Mouse (Mus musculus) liver, embryonic 14.5 days (tissue): Measurements from ENCODE around the gene Mcoln3. TPM values are rescaled to one million over a fixed set of nuclear protein-coding genes. Genes with fewer than 3 reads are reported as not detected.

Experiments used
- ATAC-seq: fragments of 200-750 bp; cut with Nextera tagmentation; 2 replicates; pipeline ENCODE4 v1.8.0; 2017; ENCODE audit warnings: moderate number of reproducible peaks, mild to moderate bottlenecking, moderate library complexity; ENCODE audit not compliant: insufficient read depth
- DNase-seq, 3 experiments: peaks; one replicate each; pipeline ENCODE4 v3.0.0-alpha.2; 2012 to 2013; ENCODE audit warnings: low read depth in 3 of 3, low spot score in 3 of 3
- H3K27ac ChIP-seq: fragments of 300-500 bp; sonication (generic); 2 replicates; pipeline ENCODE4 v1.5.1; 2014; ENCODE audit warnings: moderate library complexity, mild to moderate bottlenecking, control low read depth, inconsistent platforms
- H3K27me3 ChIP-seq: fragments of 300-500 bp; sonication (generic); 2 replicates; pipeline ENCODE4 v1.6.1; 2014; ENCODE audit warnings: mild to moderate bottlenecking, low read length, moderate library complexity; ENCODE audit not compliant: control insufficient read depth, insufficient read depth
- H3K36me3 ChIP-seq: fragments of 300-500 bp; sonication (generic); replicated peaks from 2 replicates; pipeline ENCODE4 v1.6.1; 2014; ENCODE audit warnings: low read depth; ENCODE audit not compliant: control insufficient read depth, insufficient read depth
- H3K4me1 ChIP-seq, 2 experiments: fragments of 200-500 bp in 1 of 2; fragments of 300-500 bp in 1 of 2; sonication (generic) in 1 of 2; replicated peaks; 2 replicates each; pipeline ENCODE4 v1.6.1; 2012 to 2014; ENCODE audit warnings: antibody characterized with exemption in 1 of 2, inconsistent platforms in 1 of 2, low read length in 1 of 2; ENCODE audit not compliant: control insufficient read depth in 2 of 2, insufficient read depth in 2 of 2
- H3K4me2 ChIP-seq: fragments of 300-500 bp; sonication (generic); 2 replicates; pipeline ENCODE4 v1.6.1; 2014; ENCODE audit warnings: low read depth, mild to moderate bottlenecking, control low read depth, moderate library complexity
- H3K4me3 ChIP-seq, 2 experiments: fragments of 200-500 bp in 1 of 2; fragments of 300-500 bp in 1 of 2; sonication (generic) in 1 of 2; 2 replicates each; pipeline ENCODE4 v1.5.1; 2012 to 2014; ENCODE audit warnings: low read depth in 2 of 2, low read length in 2 of 2, mild to moderate bottlenecking in 2 of 2, control low read depth in 1 of 2, inconsistent platforms in 1 of 2, moderate library complexity in 1 of 2; ENCODE audit not compliant: insufficient read depth in 1 of 2
- H3K9ac ChIP-seq: fragments of 300-500 bp; sonication (generic); replicated peaks from 2 replicates; pipeline ENCODE4 v1.6.1; 2014; ENCODE audit warnings: mild to moderate bottlenecking, control low read depth, moderate library complexity
- H3K9me3 ChIP-seq: fragments of 300-500 bp; sonication (generic); 2 replicates; pipeline ENCODE4 v1.6.1; 2016; ENCODE audit warnings: low read length, mixed read lengths; ENCODE audit not compliant: control insufficient read depth
- CTCF ChIP-seq: IDR thresholded peaks from 2 replicates; pipeline ENCODE4 v1.5.1; 2016; ENCODE audit warnings: antibody characterized with exemption, low read depth, control low read depth
- EP300 ChIP-seq: IDR thresholded peaks from 2 replicates; pipeline ENCODE4 v1.6.1; 2016; ENCODE audit warnings: antibody characterized with exemption, low read depth
- WGBS: fragments of 180-500 bp; shearing (Covaris S2); extraction: QIAGEN DNeasy Blood & Tissue Kit; methylation state at CpG from one replicate; pipeline ENCODE4 v1.1.7; 2014; ENCODE audit not compliant: insufficient replicate concordance; 5-methylcytosine and 5-hydroxymethylcytosine counted together
- polyA plus RNA-seq, 2 experiments: library from polyadenylated mRNA; depleted of rRNA in 1 of 2; stranded (reverse) in 1 of 2; unstranded in 1 of 2; fragments of >200 nt; fragmentation: Nextera tagmentation in 1 of 2; extraction: Ambion mirVana in 1 of 2; gene quantifications; 2 replicates each; pipeline versions ENCODE4 v1.2.1 to v1.2.3; 2012 to 2014

Gene Mcoln3
- polyA plus RNA-seq, 2 experiments = 0.11 to 0.25 TPM

- no peaks in the 10 kb centered on the region for H3K36me3 ChIP-seq
- no peaks in the 10 kb centered on the region for H3K9me3 ChIP-seq
- DNase-seq (peak; percentile 28 to 50 (median 33)), ATAC-seq (peak; percentile 60; the same call in 1 of the 2 replicates)
- H3K4me2 ChIP-seq = 0 out of 2 replicates have a peak overlapping the region, but pooled peaks have one; percentile 22
- H3K4me3 ChIP-seq = no peak overlapping the region
- no peaks in the 10 kb centered on the region for H3K27me3 ChIP-seq
- H3K9ac ChIP-seq = no peak overlapping the region
- TF ChIP-seq EP300 (no peak), CTCF (peak; percentile 82)
- no peaks in the 10 kb centered on the region for H3K4me1 ChIP-seq
- H3K27ac ChIP-seq = no peak overlapping the region
- 6% methylated on average over 16 of the region's 16 CpGs for WGBS
Measured at GRCm38 (mm10) chr3:146177748-146178582, 60.7 kb downstream of the Mcoln3 start.

DNA sequence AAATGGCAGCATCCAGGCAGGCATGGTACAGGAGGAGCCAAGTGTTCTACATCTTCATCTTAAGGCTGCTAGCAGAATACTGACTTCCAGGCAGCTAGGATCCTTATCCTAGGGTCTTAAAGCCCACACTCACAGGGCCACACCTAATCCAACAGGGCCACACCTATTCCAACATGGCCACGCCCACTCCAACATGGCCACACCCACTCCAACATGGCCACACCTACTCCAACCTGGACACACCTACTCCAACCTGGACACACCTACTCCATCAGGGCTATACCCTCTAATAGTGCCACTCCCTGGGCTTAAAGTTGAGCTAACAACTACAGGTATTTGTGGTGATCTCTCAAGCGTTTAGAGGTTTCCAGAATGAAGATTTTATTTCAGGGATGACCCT is 63.1 kb downstream of the Mcoln3 start:
- Histone ChIP-seq H3K27ac (no peak overlapping the region), H3K4me1 (no peaks in the 10 kb centered on the region), H3K27me3 (no peaks in the 10 kb centered on the region), H3K9me3 (no peaks in the 10 kb centered on the region), H3K9ac (no peak overlapping the region), H3K36me3 (no peaks in the 10 kb centered on the region), H3K4me3 (no peak overlapping the region), H3K4me2 (no peak overlapping the region)
- no peak for TF ChIP-seq EP300
- no peak for TF ChIP-seq CTCF
- DNase-seq (no peak), ATAC-seq (peak; percentile 16; the same call in 1 of the 2 replicates)
- WGBS = 17% methylated on average over 2 of the region's 2 CpGs

GRCm38 (mm10) chr3:146180986-146181385 is 63.7 kb downstream of the Mcoln3 start:
- H3K27me3 ChIP-seq = no peaks in the 10 kb centered on the region
- no peak overlapping the region for H3K4me3 ChIP-seq
- H3K27ac ChIP-seq = no peak overlapping the region
- ATAC-seq (no peak), DNase-seq (peak in 1 of 3 experiments; percentile 17)
- no peak overlapping the region for H3K9ac ChIP-seq
- H3K4me2 ChIP-seq = no peak overlapping the region
- no peaks in the 10 kb centered on the region for H3K9me3 ChIP-seq
- H3K4me1 ChIP-seq = no peaks in the 10 kb centered on the region
- WGBS = 27% methylated on average over 3 of the region's 3 CpGs
- TF ChIP-seq CTCF = peak; percentile 74
- TF ChIP-seq EP300 = no peak
- H3K36me3 ChIP-seq = no peaks in the 10 kb centered on the region

- Histone ChIP-seq H3K27me3 (no peaks in the 10 kb centered on the region), H3K27ac (no peak overlapping the region), H3K9me3 (no peaks in the 10 kb centered on the region), H3K4me1 (no peaks in the 10 kb centered on the region), H3K9ac (no peak overlapping the region), H3K4me3 (no peak overlapping the region), H3K4me2 (no peak overlapping the region), H3K36me3 (no peaks in the 10 kb centered on the region)
- 28% methylated on average over 13 of the region's 13 CpGs for WGBS
- TF ChIP-seq EP300 (no peak), CTCF (peak; percentile 84)
- ATAC-seq = no peak
- DNase-seq = peak; percentile 17 to 41 (median 32)
Measured at GRCm38 (mm10) chr3:146184992-146185657, 67.9 kb downstream of the Mcoln3 start.

DNA sequence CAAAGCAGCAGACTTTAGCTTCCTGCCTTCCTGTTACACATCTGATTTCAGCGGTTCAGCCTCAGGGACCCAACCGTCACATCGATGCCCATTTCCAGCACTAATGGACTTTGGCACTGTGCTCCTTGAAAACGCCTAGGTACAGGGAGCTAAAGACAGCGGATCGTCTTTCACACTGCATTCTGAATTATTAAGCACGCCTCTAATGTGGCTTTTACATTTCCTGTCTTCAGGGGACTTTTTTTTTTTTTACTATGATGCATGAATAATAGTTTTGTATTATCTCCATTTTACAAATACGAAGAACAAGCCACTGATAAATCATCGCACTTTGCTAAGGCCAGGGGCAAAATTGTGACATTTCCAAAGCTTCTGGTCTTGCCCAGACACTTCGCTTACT is 68.8 kb downstream of the Mcoln3 start:
- 68% methylated on average over 10 of the region's 10 CpGs for WGBS
- no peak for ATAC-seq

More for the DNA sequence above, 68.8 kb downstream of the Mcoln3 start:
- TF ChIP-seq EP300 = no peak
- TF ChIP-seq CTCF = no peak
- Histone ChIP-seq H3K27me3 (no peaks in the 10 kb centered on the region), H3K4me2 (no peak overlapping the region), H3K27ac (no peak overlapping the region), H3K36me3 (no peaks in the 10 kb centered on the region), H3K9ac (no peak overlapping the region), H3K4me3 (no peak overlapping the region), H3K9me3 (no peaks in the 10 kb centered on the region), H3K4me1 (no peaks in the 10 kb centered on the region)
- DNase-seq = no peak
